Mouse (Mus musculus) heart, postnatal 0 days (tissue): ENCODE results near the gene Tgfbr3. TPM values are rescaled to one million over a fixed set of nuclear protein-coding genes. Genes with fewer than 3 reads are reported as not detected.
A peak's percentile ranks its signal among the peaks of the same experiment; 100 is the strongest.

Experiments
- ATAC-seq: fragments of 200-750 bp; cut with Nextera tagmentation; 2 replicates; pipeline ENCODE4 v1.8.0; 2017; ENCODE audit warnings: low read depth, moderate number of reproducible peaks, moderate library complexity; ENCODE audit not compliant: insufficient read depth
- DNase-seq: peaks from one replicate; pipeline ENCODE4 v3.0.0-alpha.2; 2016; ENCODE audit warnings: low spot score
- H3K27ac ChIP-seq: fragments of 300-500 bp; sonication (generic); 2 replicates; pipeline ENCODE4 v1.5.1; 2014; ENCODE audit warnings: low read depth, mild to moderate bottlenecking
- H3K27me3 ChIP-seq: fragments of 300-500 bp; sonication (generic); 2 replicates; pipeline ENCODE4 v1.6.1; 2014; ENCODE audit warnings: low read length, mixed read lengths; ENCODE audit not compliant: control insufficient read depth, insufficient read depth
- H3K36me3 ChIP-seq: fragments of 300-500 bp; sonication (generic); replicated peaks from 2 replicates; pipeline ENCODE4 v1.6.1; 2014; ENCODE audit warnings: low read length, mixed read lengths; ENCODE audit not compliant: control insufficient read depth, insufficient read depth
- H3K4me1 ChIP-seq: fragments of 300-500 bp; sonication (generic); 2 replicates; pipeline ENCODE4 v1.6.1; 2014; ENCODE audit warnings: antibody characterized with exemption; ENCODE audit not compliant: control insufficient read depth, insufficient read depth
- H3K4me2 ChIP-seq: fragments of 300-500 bp; sonication (generic); 2 replicates; pipeline ENCODE4 v1.6.1; 2014; ENCODE audit warnings: low read depth, mild to moderate bottlenecking, low read length, moderate library complexity
- H3K4me3 ChIP-seq: fragments of 300-500 bp; sonication (generic); 2 replicates; pipeline ENCODE4 v1.5.1; 2014; ENCODE audit warnings: low read depth, low read length
- H3K9ac ChIP-seq: fragments of 300-500 bp; sonication (generic); replicated peaks from 2 replicates; pipeline ENCODE4 v1.6.1; 2014; ENCODE audit warnings: low read depth, low read length, mixed read lengths
- H3K9me3 ChIP-seq: fragments of 300-500 bp; sonication (generic); replicated peaks from 2 replicates; pipeline ENCODE4 v1.6.1; 2016; ENCODE audit warnings: low read length; ENCODE audit not compliant: control insufficient read depth
- CTCF ChIP-seq: IDR thresholded peaks from 2 replicates; pipeline ENCODE4 v1.5.1; 2016; ENCODE audit warnings: antibody characterized with exemption, control low read depth, low read depth
- EP300 ChIP-seq: IDR thresholded peaks from 2 replicates; pipeline ENCODE4 v1.6.1; 2016; ENCODE audit warnings: antibody characterized with exemption, low read depth
- WGBS: fragments of 180-500 bp; shearing (Covaris S2); extraction: QIAGEN DNeasy Blood & Tissue Kit; methylation state at CpG from one replicate; pipeline ENCODE4 v1.1.7; 2014; 5-methylcytosine and 5-hydroxymethylcytosine counted together
- polyA plus RNA-seq: library from polyadenylated mRNA; unstranded; fragments of >200 nt; fragmentation: Nextera tagmentation; extraction: Ambion mirVana; gene quantifications from 2 replicates; pipeline ENCODE4 v1.2.1, GENCODE M21; 2015
- total RNA-seq: library from RNA; depleted of rRNA; stranded (reverse); fragments of >200 nt; gene quantifications from 2 replicates; pipeline ENCODE4 v1.2.3, GENCODE M21; 2014; ENCODE audit warnings: low replicate concordance; rRNA removed

The Tgfbr3 gene
- 59.7 and 60.6 TPM in 2 replicates for total RNA-seq
- 11.8 TPM in 2 replicates for polyA plus RNA-seq

GRCm38 (mm10) chr5:107289234-107289764 lies at the start of gene Tgfbr3:
TSS of gene Tgfbr3 (minus strand) at chr5:107289629.
- Histone ChIP-seq H3K36me3 (no peaks in the 10 kb centered on the region), H3K4me3 (peak within 1 kb of the TSS; percentile 87), H3K27me3 (no peaks in the 10 kb centered on the region), H3K4me2 (peak within 1 kb of the TSS; percentile 73), H3K9me3 (no peaks in the 10 kb centered on the region), H3K4me1 (peaks cover 9% of the 10 kb centered on the region; the same call in 1 of the 2 replicates), H3K9ac (peak within 1 kb of the TSS; percentile 80), H3K27ac (peak within 1 kb of the TSS; percentile 91)
- TF ChIP-seq EP300 (peak; percentile 56; the same call in 1 of the 2 replicates), CTCF (peak; percentile 52)
- WGBS = under 1% methylated on average over 40 of the region's 54 CpGs
- DNase-seq = peak; percentile 90
- ATAC-seq = peak; percentile 91

- Histone ChIP-seq H3K9ac (no peak within 1 kb of the TSS), H3K4me1 (no peaks in the 10 kb centered on the region), H3K4me3 (no peak within 1 kb of the TSS), H3K27ac (no peak within 1 kb of the TSS), H3K36me3 (no peaks in the 10 kb centered on the region), H3K9me3 (no peaks in the 10 kb centered on the region), H3K27me3 (no peaks in the 10 kb centered on the region), H3K4me2 (no peak within 1 kb of the TSS)
- 87% methylated on average over 29 of the region's 30 CpGs for WGBS
- DNase-seq (no peak), ATAC-seq (no peak)
- TF ChIP-seq EP300 (no peak), CTCF (no peak)
Measured at GRCm38 (mm10) chr5:107330916-107331421, 41.5 kb upstream of the Tgfbr3 start, which contains the start of gene Brdt. TSS of gene Brdt (plus strand) at chr5:107331159.

- no peak overlapping the region for H3K27ac ChIP-seq
- peak overlapping the region; percentile 18; the same call in 1 of the 2 replicates for H3K4me2 ChIP-seq
- DNase-seq = peak; percentile 58
- no peaks in the 10 kb centered on the region for H3K27me3 ChIP-seq
- TF ChIP-seq EP300 = no peak
- TF ChIP-seq CTCF = peak; percentile 88
- H3K4me3 ChIP-seq = no peak overlapping the region
- H3K9me3 ChIP-seq = no peaks in the 10 kb centered on the region
- H3K36me3 ChIP-seq = no peaks in the 10 kb centered on the region
- 2% methylated on average over 1 of the region's 1 CpGs for WGBS
- ATAC-seq = no peak
- H3K9ac ChIP-seq = no peak overlapping the region
- peaks cover 7% of the 10 kb centered on the region; the same call in 1 of the 2 replicates for H3K4me1 ChIP-seq
Measured at GRCm38 (mm10) chr5:107320703-107321102, 31.3 kb upstream of the Tgfbr3 start.

- DNase-seq = no peak
- Histone ChIP-seq H3K9me3 (no peaks in the 10 kb centered on the region), H3K27ac (no peak overlapping the region), H3K4me2 (no peak overlapping the region), H3K27me3 (no peaks in the 10 kb centered on the region), H3K36me3 (no peaks in the 10 kb centered on the region), H3K4me1 (peaks cover 7% of the 10 kb centered on the region; the same call in 1 of the 2 replicates), H3K4me3 (no peak overlapping the region), H3K9ac (no peak overlapping the region)
- TF ChIP-seq CTCF (no peak), EP300 (no peak)
- ATAC-seq = no peak
- WGBS = 86% methylated on average over 7 of the region's 7 CpGs
Measured at GRCm38 (mm10) chr5:107317141-107317540, 27.7 kb upstream of the Tgfbr3 start.

GRCm38 (mm10) chr5:107307432-107307831 lies 18.0 kb upstream of the Tgfbr3 start:
- H3K9me3 ChIP-seq = no peaks in the 10 kb centered on the region
- TF ChIP-seq CTCF (no peak), EP300 (no peak)
- no peak overlapping the region for H3K27ac ChIP-seq
- H3K36me3 ChIP-seq = no peaks in the 10 kb centered on the region
- peaks cover 7% of the 10 kb centered on the region; the same call in 1 of the 2 replicates for H3K4me1 ChIP-seq
- DNase-seq = no peak
- no peak overlapping the region for H3K4me3 ChIP-seq
- no peak overlapping the region for H3K4me2 ChIP-seq
- no peak for ATAC-seq
- H3K27me3 ChIP-seq = no peaks in the 10 kb centered on the region
- WGBS = 80% methylated on average over 4 of the region's 4 CpGs
- no peak overlapping the region for H3K9ac ChIP-seq
